ENCODE assay signal across 7 mouse cellular contexts in genomic region chr2:21204912-21205830, GRCm38 (mm10). TPM values are rescaled to one million over a fixed set of nuclear protein-coding genes. Genes with fewer than 3 reads are reported as not detected.
DNase-seq lines count a peak whose midpoint lies in the region; ATAC-seq lines count a peak whose summit lies in the region.

Enkur (minus strand) TSS chr2:21205365.
Thnsl1 (plus strand) TSS chr2:21205724.

- H3K9me3 ChIP-seq in intestine, embryonic 15.5 days: no peaks in the 10 kb centered on the region
- H3K9me3 ChIP-seq in midbrain, embryonic 10.5 days (replicated peaks): no peaks in the 10 kb centered on the region

- H3K4me3 ChIP-seq in intestine, embryonic 15.5 days (replicated peaks): peak within 1 kb of the TSS; percentile 56
- H3K4me3 ChIP-seq in midbrain, embryonic 10.5 days: peak within 1 kb of the TSS; percentile 77

- H3K36me3 ChIP-seq in intestine, embryonic 15.5 days: no peaks in the 10 kb centered on the region
- H3K36me3 ChIP-seq in midbrain, embryonic 10.5 days: no peaks in the 10 kb centered on the region

- H3K4me1 ChIP-seq in intestine, embryonic 15.5 days (replicated peaks): peaks cover 2% of the 10 kb centered on the region; the same call in 1 of the 2 replicates
- peaks cover 20% of the 10 kb centered on the region for H3K4me1 ChIP-seq in midbrain, embryonic 10.5 days

- peak; percentile 99 for DNase-seq in adrenal gland, adult 2 months
- peak; percentile 96 for DNase-seq in embryo, embryonic 11.5 days (ENCODE audit: low read depth, low spot score)
- peak; percentile 97 to 100 for DNase-seq in gastrocnemius, postnatal 36 days
- peak; percentile 96 to 98 for DNase-seq in left cerebral cortex, postnatal 25 days (ENCODE audit: low spot score in 2 of 2)
- DNase-seq in midbrain, embryonic 10.5 days (ENCODE audit: low spot score): peak; percentile 98
- peak; percentile 97 for DNase-seq in right cerebral cortex, postnatal 4 days

- H3K27me3 ChIP-seq in intestine, embryonic 15.5 days (replicated peaks): no peaks in the 10 kb centered on the region
- no peaks in the 10 kb centered on the region for H3K27me3 ChIP-seq in midbrain, embryonic 10.5 days (ENCODE audit: low read depth, poor library complexity, severe bottlenecking)

- H3K4me2 ChIP-seq in intestine, embryonic 15.5 days (replicated peaks): peak within 1 kb of the TSS; percentile 78

- intact Hi-C loops in gastrocnemius, postnatal 36 days (cut with DNase I): no loop called here
- intact Hi-C loops in left cerebral cortex, postnatal 25 days (cut with DNase I): loop anchor here (5.0 kb wide), 3 partner anchors 162 to 712 kb away; partner anchors contain the start of gene Gpr158

- H3K9ac ChIP-seq in intestine, embryonic 15.5 days: peak within 1 kb of the TSS; percentile 56

- ATAC-seq in intestine, embryonic 15.5 days: peak; percentile 99

- H3K27ac ChIP-seq in intestine, embryonic 15.5 days: peak within 1 kb of the TSS; percentile 51; the same call in 1 of the 2 replicates
- H3K27ac ChIP-seq in midbrain, embryonic 10.5 days (replicated peaks): peak within 1 kb of the TSS; percentile 92

- 1% methylated on average over 43 of the region's 43 CpGs for WGBS in intestine, embryonic 15.5 days
- 3% methylated on average over 43 of the region's 43 CpGs for WGBS in midbrain, embryonic 10.5 days

RNA-seq across cellular contexts. Expression of gene Enkur, which starts in this region (rescaled TPM):
- total RNA-seq in adrenal gland, adult 2 months (2021): 1 to 10 TPM in 1 of 2 experiments, under 1 TPM in 1; 0.81 to 1.4 TPM
- polyA plus RNA-seq in adrenal gland, adult 2 months (2012; rRNA removed): not detected in 2 replicates
- total RNA-seq in gastrocnemius, postnatal 36 days (2021): under 1 TPM; 0.36 to 0.42 TPM
- 0.41 and 0.57 TPM in 2 replicates for polyA plus RNA-seq in intestine, embryonic 15.5 days (2015; fragmentation: Nextera tagmentation; extraction: Ambion mirVana)
- 1 to 10 TPM; 1.5 to 3.9 TPM for total RNA-seq in left cerebral cortex, postnatal 25 days (2021)
- polyA plus RNA-seq in midbrain, embryonic 10.5 days (2016; fragmentation: Nextera tagmentation; extraction: Ambion mirVana): 0.95 and 0.96 TPM in 2 replicates

RNA-seq across cellular contexts. Expression of gene Thnsl1, which starts in this region (rescaled TPM):
- total RNA-seq in adrenal gland, adult 2 months (2021): 1 to 10 TPM; 5.0 to 6.5 TPM
- polyA plus RNA-seq in adrenal gland, adult 2 months (2012; rRNA removed): 2.6 and 2.8 TPM in 2 replicates
- 1 to 10 TPM; 2.6 to 3.1 TPM for total RNA-seq in gastrocnemius, postnatal 36 days (2021)
- polyA plus RNA-seq in intestine, embryonic 15.5 days (2015; fragmentation: Nextera tagmentation; extraction: Ambion mirVana): 5.5 and 5.9 TPM in 2 replicates
- total RNA-seq in left cerebral cortex, postnatal 25 days (2021): 10 to 100 TPM; 19.7 to 27.6 TPM
- polyA plus RNA-seq in midbrain, embryonic 10.5 days (2016; fragmentation: Nextera tagmentation; extraction: Ambion mirVana): 14.9 and 17.5 TPM in 2 replicates

Comparison
In these comparisons a context has a peak if more than half of its experiments do, and no peak if none do; other contexts are left out.
1. Peak in every context shown above with its lines: DNase-seq, ATAC-seq, H3K4me3 ChIP-seq and H3K27ac ChIP-seq.